Mouse (Mus musculus) monocyte, adult 5-6 weeks (primary cell): ENCODE measurements at regions not wholly inside any gene's neighbourhood (a gene's known extent, or its start where the extent isn't known, plus 50 kb on each side); places are given as distances from the start of the nearest gene placed in this dataset.
"Not testable (repeated sequence)": the region's sequence is repeated elsewhere in the genome, so short reads cannot be mapped to it uniquely, and the experiment has no call there.

ENCODE experiments used
- ATAC-seq: fragments of 153-309, 156-312 bp; replicated peaks from 2 replicates; pipeline ENCODE4 v1.8.0; 2017; ENCODE audit warnings: mild to moderate bottlenecking; ENCODE audit not compliant: low TSS enrichment, insufficient number of reproducible peaks, severe bottlenecking, poor library complexity, low FRiP score

DNA sequence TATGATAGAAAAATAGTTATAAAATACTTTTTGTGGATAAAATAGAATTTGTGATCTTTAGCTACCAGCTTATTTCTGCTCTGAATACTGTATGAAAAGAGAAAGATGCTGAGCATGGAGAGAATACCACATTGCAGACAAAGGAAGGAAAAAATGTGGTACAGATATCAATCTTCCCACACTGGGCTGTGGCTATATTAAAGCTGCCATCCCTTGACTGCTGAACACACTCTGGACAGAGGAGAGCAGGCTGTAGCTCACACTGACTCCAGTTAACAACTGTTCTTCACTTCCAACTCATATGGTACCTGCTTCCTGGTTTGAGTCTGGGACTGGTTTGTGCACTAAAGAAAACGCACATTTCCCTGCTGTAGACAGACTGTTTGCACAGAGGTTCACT, 76.7 kb upstream of the Try4 start:
- no peak for ATAC-seq

DNA sequence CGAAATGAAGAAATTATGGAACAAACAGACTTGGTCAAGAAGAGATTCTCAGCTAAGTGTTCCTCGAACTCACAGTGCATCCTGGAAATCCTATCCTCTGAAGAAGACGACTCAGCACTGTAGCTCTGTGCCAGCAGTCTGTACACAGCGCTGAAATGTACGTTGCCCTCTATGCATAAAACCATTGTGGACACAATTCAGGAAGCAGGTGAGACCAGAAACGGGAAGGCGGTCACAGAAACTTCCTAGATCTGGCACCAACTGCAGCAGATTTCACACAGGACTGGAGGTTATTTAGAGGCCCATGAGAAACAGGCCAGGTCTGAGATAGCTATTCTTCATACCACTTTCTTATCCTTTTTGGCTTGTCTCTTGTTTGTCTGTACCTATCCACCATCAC, 83.7 kb upstream of the Try4 start:
- ATAC-seq, result peak; percentile 27; the same call in 1 of the 2 replicates

DNA sequence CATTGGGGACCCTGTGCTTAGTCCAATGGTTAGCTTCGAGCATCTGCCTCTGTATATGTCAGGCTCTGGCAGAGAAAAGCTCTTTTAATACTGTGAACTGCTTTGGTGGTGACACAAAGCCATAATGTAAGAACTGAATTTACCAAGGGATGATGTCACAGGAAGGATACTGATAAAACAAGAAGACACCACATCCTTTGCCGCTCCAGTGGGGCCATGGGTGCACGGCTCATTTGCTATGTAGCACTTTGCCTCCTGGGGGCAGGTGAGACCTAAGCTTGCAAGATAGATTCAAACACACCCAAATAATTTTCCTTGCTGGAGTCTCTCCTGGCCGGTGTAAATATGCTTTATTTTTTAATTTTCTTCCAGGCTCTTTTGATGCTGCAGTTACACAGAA, 86.2 kb upstream of the Try4 start:
- no peak for ATAC-seq

DNA sequence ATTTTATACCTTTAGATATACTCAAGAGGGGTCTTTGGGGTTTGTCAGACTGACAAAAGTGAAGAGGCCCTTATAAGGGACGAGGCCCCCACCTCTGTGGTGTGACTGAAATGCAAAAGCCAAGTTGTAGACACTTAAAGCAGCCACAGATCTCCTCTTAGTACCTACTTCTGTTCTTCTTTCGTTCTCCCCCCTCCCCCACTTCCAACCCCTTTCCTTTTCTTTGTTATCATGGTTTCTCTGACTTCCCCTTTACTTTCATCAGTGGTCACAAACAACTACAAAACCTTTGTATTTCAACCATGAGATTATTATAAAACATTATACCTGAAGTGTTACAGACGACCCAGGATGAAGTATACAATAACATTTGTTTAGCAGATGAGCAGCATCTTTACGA, 96.2 kb upstream of the Try4 start:
- ATAC-seq, result no peak

DNA sequence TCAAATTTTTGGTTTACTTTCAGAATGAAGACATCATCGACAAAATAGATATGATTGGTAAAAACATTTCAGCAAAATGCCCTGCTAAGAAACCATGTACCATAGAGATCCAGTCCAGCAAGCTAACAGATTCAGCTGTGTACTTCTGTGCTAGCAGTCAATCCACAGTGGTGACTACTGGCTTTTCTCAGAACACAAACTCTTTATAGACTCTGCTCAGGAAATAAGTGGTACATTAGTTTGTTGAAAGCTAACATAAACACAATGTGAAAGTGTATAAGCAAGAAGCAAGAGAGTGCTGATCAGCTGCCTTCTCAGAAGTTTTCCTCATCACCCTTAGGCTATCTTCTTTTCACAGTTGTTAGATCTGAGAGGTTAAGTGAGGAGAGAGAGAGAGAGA, 99.2 kb upstream of the Try4 start:
- no peak for ATAC-seq

DNA sequence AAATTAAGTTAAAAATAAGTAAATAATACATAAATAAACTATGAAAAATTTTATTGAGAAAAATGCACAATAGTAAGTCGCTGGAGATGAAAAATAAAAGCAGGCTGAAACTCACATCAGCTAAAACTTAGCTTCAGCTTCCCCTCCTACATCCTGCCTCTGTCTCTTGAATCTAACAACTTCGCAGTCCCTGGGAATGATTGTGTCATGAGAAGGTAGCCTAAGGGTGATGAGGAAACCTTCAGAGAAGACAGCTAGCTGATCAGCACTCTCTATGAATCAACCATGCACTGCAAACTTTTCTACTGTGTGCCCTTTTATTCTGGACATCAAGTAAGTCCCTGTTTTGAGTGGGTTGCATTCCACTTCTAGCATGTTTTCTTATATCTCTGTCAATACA, 99.8 kb upstream of the Try4 start:
- ATAC-seq, result no peak

DNA sequence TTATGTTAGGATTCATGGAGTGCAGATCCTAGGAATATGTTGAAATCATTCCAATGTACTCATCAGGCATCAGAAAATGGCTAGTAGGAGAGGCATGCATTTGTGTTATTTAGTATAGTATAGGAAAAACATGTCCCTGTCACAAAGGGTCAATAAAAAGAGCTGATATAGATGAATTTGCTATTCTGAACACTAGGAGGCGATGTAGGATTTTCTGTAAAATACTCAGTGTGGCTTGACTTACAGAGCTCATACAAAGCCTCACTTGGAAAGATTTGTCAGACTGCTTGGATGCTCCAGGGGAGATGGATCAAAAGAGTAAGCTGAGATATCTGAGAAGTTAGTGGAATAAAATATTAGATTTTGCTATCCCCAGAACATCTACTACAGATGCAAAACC, 107.6 kb upstream of the Try4 start:
- ATAC-seq, result 0 out of 2 replicates have a peak, but pooled peaks have one; percentile 9

DNA sequence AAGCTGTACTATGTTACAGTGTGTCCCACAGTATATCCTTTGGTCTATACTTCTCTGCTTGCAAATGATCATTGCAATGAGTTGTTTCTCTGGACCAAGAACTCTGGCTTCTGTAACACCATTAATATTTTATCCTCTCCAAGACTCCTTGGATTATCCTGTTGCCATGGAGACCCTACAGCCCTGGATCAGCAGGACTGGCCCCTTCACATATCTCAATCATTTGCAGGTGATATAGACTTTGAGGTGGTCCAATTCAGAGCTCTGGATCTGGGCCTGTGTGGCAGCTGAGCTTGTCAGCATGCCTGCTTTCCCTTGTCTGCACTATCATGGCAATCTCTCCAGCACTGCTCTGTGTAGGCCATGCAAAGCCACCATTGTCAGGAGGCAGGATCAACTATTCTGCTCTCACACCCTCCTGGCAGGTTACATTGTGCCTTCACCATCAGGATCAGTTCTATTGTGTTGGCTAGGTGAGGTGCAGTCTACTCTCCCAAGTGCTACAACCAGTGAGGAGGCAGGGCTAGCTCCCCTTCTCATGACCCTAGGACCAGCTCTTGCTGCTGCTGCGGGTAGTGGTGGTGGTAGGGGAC, 110.2 kb upstream of the Try4 start:
- ATAC-seq, result no peak

DNA sequence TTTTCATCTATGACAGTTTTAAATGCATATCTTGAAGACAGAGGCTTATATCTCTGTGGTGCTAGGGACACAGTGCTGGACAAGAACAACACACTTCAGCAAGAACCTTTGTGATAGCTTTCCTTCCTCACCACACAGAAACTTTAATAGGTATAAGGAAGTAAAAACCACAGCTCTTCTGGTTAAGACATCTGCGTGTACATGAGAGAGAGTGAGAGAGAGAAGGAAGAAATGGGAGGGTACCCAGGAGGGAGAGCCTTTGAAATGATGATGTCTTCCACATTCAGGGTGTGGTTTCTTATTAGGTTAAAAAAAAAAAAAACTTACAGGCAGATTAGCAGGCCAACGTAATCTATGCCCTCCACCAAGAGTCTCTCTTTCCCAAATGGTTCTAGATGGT, 113.2 kb upstream of the Try4 start:
- ATAC-seq, result no peak

DNA sequence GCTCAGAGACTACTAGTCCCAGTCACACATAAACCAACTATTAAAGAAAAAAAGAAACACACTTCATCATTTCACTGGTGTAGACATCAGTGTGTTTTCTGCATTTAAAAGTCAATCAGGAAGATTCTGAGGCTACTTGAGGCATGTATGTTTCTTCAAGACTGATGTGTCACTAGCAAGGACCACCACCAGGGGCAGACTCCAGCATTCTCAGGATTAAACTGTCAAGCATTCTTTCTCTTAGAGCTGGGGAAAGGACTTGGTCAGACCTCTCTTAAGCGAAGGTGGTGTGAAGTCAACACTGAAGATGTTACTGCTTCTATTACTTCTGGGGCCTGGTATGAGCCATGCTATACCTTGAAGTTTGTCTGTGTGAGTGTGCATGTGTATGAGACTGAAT, 114.1 kb upstream of the Try4 start:
- ATAC-seq, result peak; percentile 30; the same call in 1 of the 2 replicates

DNA sequence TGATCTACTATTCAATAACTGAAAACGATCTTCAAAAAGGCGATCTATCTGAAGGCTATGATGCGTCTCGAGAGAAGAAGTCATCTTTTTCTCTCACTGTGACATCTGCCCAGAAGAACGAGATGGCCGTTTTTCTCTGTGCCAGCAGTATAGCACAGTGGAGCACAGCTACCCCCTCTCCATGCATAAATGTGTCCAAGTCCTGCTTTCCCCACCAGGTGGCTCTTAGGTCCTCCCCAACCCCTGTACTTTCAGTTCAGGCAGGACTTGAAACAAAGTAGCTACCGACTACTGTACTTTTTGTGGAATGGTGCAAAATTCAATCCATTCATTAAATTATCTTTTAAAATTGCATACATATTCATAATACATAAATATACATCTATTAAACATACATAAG, 123.2 kb upstream of the Try4 start:
- ATAC-seq, result no peak

DNA sequence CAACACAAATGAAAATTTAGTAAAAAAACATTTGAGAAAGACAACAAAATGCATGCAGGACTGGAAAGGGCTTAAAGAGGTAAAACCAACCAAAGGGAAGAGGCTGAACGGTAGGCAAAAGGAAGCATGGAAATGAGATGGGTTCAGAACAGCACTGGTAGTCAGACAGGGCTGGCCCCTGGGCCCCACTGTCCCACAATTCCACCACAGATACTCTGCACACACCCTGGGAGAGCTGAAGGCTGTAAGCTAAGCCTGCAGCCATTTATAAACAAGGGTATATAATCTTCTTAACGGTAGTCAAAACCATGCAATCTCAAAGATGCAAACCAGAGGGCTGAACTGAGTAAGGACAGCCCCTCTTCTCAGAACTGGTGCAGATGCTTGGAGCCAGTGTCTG, 124.0 kb upstream of the Try4 start:
- no peak for ATAC-seq

DNA sequence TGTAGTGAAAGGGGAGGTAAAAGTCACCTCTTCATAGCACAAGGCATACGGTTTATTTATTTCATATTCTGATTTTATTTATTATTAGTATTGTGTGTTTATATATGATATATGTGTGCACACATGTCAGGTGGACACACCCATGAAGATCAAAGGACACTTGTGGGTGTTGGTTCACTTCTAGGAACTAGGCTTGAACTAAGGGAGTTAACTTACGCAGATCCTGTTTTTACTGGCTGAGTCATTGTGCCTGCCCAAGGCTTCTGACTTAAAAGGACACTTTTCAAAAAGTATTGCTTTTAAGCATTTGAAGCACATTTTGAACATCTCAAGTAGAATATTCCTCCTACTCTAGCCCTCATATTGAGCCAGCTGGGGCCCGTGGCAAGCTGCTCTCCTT, 124.9 kb upstream of the Try4 start:
- ATAC-seq, result peak; percentile 56

DNA sequence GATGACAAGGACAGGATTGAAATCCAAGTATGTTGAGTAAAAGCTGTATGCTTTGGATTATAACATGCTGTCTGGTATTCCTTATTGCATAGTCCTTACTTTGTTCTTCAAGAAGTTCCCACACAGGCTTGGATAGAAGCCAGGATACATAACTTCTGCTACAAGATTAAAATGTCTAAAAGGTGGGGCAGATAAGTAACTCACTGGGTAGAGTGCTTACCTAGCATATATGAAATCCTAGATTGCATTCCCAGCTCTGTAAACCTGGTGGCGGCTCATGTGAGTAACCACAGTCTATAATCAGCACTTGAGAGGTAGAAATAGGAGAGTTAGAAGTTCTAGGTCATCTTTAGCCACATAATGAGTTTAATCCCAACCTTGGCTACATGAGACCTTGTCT, 126.0 kb upstream of the Try4 start:
- ATAC-seq, result no peak

DNA sequence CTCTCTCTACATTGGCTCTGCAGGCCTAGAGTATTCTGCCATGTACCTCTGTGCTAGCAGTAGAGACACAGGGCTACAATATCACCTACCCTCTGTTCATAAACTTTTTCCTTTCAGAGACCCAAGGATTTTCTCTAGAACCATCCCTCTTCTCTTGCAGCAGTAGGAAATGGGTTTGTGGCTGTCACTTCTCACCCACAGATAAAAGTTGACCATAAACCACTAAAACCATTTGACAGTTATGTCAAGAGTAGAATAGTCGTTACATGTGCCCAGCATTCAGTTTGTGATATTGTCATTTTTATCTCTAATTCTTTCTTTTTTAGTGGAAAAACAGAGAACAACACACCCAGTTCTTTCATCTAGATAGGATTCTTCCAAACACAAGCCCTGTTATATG, 128.2 kb upstream of the 2210010C04Rik start:
- no peak for ATAC-seq

DNA sequence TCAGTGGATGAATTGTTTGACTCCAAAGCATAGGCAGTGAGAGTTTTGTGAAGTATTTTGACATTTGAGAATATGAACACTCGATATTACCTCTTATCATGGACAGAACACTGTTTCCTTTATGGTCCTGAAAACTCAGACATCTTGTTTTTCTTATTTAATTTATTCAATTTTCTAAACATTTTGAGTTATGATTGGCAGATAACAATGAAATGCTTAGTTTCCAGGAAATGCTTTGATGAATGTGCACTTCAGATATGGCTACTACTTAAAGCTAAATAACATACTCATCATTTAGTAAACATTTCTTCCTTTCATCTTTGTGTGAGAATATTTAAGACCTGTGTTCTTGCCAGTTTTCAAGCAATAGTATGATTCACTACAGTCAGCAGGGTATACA, 126.4 kb upstream of the 2210010C04Rik start:
- no peak for ATAC-seq

DNA sequence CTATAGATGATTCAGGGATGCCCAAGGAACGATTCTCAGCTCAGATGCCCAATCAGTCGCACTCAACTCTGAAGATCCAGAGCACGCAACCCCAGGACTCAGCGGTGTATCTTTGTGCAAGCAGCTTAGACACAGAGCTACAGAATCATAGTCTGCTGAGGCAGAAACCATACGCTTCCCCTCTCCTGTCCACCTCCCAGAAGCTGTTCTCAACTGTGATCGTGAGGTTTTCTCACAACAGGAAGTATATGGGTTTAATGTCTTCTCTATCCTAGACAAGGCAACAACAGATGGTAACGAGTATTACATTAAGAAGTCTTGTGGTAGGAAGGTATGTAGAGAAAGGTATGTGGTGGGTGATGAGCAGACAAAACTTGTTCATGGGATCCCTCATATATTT, 116.8 kb upstream of the 2210010C04Rik start:
- no peak for ATAC-seq

DNA sequence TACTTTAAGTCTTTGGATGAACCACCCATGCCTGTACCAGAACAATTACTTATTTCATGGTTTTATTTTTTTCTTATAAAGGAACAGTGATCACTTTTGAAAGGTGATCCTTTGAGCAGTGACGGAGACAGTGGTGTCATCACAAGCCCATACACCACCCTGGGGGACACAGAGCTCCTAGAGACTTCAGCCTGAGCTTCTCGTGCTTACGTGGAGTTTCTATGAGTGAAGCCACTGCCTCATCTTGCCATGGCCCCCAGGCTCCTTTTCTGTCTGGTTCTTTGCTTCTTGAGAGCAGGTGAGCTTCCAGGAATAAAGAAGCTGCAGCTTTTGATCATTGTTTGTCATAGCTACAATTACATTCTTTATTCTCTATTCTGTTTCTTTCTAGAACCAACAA, 116.2 kb upstream of the 2210010C04Rik start:
- no peak for ATAC-seq

DNA sequence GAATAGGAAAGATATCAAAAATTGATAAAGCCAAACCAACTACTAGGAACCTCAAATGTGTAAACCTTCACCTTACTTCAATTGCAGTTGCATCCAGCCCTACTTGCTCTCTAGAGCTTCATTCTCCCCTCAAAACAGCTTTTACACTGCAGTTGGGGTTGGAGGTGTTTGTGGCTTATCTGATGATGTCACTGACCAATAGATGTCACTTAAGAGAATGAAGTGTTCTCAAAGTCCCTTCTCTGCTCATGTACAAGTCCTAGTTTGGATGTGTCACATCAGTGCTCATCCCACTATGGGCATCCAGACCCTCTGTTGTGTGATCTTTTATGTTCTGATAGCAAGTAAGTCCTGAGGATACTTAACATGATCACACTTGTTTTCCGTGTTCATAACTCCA, 105.6 kb upstream of the 2210010C04Rik start:
- ATAC-seq, result peak; percentile 68

DNA sequence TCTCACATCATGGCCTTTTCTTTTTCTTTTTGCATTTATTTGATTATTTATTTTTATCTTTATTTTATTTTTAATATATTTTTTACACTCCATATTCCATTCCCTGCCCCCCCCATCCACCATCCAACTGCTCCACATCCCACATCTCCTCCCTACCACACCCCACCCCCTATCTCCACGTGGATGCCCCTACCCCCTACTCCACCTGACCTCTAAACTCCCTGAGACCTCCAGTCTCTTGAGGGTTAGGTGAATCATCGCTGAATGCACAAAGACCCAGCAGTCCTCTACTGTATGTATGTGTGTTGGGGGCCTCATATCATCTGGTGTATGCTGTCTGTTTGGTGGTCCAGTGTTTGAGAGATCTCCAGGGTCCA, 102.1 kb upstream of the 2210010C04Rik start:
- ATAC-seq, result not testable (repeated sequence)

DNA sequence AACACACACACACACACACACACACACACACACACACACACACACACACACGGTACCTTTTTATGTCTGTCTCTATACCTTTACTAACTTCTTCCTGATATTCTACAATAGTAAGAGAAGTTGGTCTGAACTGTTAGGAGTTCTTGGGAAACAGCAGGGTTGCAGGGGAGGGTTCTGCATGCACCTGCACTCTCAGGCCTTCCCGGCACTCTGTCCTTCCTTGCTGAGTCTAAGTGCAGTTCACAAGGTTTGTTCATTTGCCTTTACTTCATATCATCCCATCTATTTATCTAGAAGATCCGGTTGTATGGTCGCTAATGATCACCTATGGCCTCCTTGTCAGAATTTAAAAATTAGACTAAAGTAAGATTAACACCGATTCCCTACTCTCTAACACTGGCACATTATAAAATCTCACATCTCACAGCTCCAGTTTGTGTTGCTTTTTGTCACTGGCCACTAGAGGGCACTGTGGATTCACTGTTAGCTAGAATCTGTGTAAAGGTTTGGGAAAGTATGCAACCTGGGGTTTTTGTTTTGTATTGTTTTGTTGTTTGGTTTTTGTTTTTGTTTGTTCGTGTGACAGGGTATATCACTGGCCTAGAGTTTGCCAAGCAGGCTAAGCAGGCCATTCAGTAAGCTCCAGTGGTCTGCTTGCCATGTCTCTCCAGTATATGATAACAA, 101.5 kb upstream of the 2210010C04Rik start:
- ATAC-seq, result 0 out of 2 replicates have a peak, but pooled peaks have one; percentile 35
